Mouse (Mus musculus): ENCODE measurements around the gene Ano8. TPM values are rescaled to one million over a fixed set of nuclear protein-coding genes. Genes with fewer than 3 reads are reported as not detected.
"Not testable (repeated sequence)": the region's sequence is repeated elsewhere in the genome, so short reads cannot be mapped to it uniquely, and the experiment has no call there.

Ano8 gene
- polyA plus RNA-seq, 1 experiment from 2014 or later, result 6.8 TPM

GRCm38 (mm10) chr8:71457659-71458270 lies 28.0 kb downstream of the Ano8 start:
- Histone ChIP-seq H3K9me3 (replicated peaks) (no peaks in the 10 kb centered on the region), H3K4me3 (replicated peaks) (no peak overlapping the region), H3K27me3 (replicated peaks) (no peaks in the 10 kb centered on the region), H3K4me1 (peaks cover 40% of the 10 kb centered on the region), H3K9ac (replicated peaks) (no peak overlapping the region), H3K4me2 (no peak overlapping the region), H3K36me3 (peaks cover 46% of the 10 kb centered on the region), H3K27ac (replicated peaks) (no peak overlapping the region)
- ATAC-seq (ENCODE audit: low FRiP score), result no peak
- WGBS, result 85% methylated on average over 20 of the region's 20 CpGs

- H3K9ac ChIP-seq (replicated peaks), result no peak overlapping the region
- peaks cover 46% of the 10 kb centered on the region for H3K36me3 ChIP-seq
- no peaks in the 10 kb centered on the region for H3K27me3 ChIP-seq (replicated peaks)
- H3K4me3 ChIP-seq (replicated peaks), result no peak overlapping the region
- H3K27ac ChIP-seq (replicated peaks), result no peak overlapping the region
- 49% methylated on average over 22 of the region's 22 CpGs for WGBS
- no peaks in the 10 kb centered on the region for H3K9me3 ChIP-seq (replicated peaks)
- ATAC-seq (ENCODE audit: low FRiP score), result no peak
- peaks cover 31% of the 10 kb centered on the region for H3K4me1 ChIP-seq
- H3K4me2 ChIP-seq, result no peak overlapping the region
These were observed 28.9 kb downstream of the Ano8 start for GRCm38 (mm10) chr8:71456906-71457305.

DNA sequence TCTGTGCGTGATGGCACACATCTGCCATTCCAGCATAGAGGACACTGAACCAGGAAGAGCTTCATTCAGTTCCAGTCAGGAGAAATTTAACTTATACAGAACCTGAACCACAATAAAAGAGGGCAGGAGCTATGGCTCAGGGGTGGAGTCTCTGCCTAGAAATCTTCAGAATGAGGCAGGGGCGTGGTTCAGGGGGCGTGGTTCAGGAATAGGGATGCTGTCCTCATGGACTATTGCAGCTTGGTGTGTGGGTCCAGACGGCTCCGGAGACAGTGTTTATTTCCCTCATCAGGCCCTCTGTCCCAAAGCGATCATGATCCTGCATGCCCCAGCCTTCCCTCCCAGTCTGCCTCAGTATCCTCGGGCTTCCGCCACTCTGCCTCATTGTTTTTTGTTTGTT lies 31.1 kb downstream of the Ano8 start:
- Histone ChIP-seq H3K36me3 (peaks cover 32% of the 10 kb centered on the region), H3K9ac (replicated peaks) (no peak overlapping the region), H3K9me3 (replicated peaks) (no peaks in the 10 kb centered on the region), H3K27me3 (replicated peaks) (no peaks in the 10 kb centered on the region), H3K4me2 (no peak overlapping the region), H3K4me1 (peaks cover 12% of the 10 kb centered on the region; the same call in 1 of the 2 replicates), H3K27ac (replicated peaks) (no peak overlapping the region), H3K4me3 (replicated peaks) (no peak overlapping the region)
- WGBS, result 76% methylated on average over 8 of the region's 8 CpGs
- ATAC-seq (ENCODE audit: low FRiP score), result no peak

DNA sequence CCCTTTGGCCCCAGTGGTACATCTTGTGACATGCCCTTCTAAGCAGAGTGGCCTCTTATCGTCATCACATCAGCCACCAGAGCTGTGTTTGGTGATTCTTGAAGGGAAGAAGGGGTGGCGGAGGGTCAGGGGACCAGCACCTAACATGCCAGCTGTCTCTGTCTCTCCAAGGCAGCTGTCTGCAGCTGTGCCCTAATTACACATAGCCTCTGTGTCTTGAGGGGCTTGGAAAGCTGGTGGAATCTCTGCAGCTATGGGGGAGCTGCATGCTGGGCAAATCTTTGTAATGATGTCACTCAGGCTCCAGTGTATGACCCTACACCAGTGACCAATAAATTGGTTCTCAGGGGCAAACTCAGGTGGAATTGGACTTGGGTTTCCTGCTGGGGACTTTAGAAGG lies 33.1 kb downstream of the Ano8 start:
- no peak for ATAC-seq (ENCODE audit: low FRiP score)
- Histone ChIP-seq H3K4me2 (no peak overlapping the region), H3K9ac (replicated peaks) (no peak overlapping the region), H3K4me3 (replicated peaks) (no peak overlapping the region), H3K27ac (replicated peaks) (no peak overlapping the region), H3K9me3 (replicated peaks) (no peaks in the 10 kb centered on the region), H3K27me3 (replicated peaks) (no peaks in the 10 kb centered on the region), H3K36me3 (peaks cover 12% of the 10 kb centered on the region), H3K4me1 (no peaks in the 10 kb centered on the region)
- WGBS, result 85% methylated on average over 2 of the region's 2 CpGs

- H3K27me3 ChIP-seq (replicated peaks), result no peaks in the 10 kb centered on the region
- H3K4me1 ChIP-seq, result no peaks in the 10 kb centered on the region
- no peak overlapping the region for H3K4me2 ChIP-seq
- no peak overlapping the region for H3K9ac ChIP-seq (replicated peaks)
- ATAC-seq (ENCODE audit: low FRiP score), result no peak
- no peaks in the 10 kb centered on the region for H3K9me3 ChIP-seq (replicated peaks)
- no peak overlapping the region for H3K4me3 ChIP-seq (replicated peaks)
- H3K36me3 ChIP-seq, result peaks cover 3% of the 10 kb centered on the region
- no peak overlapping the region for H3K27ac ChIP-seq (replicated peaks)
- 45% methylated on average over 11 of the region's 11 CpGs for WGBS
These were observed 34.0 kb downstream of the Ano8 start for GRCm38 (mm10) chr8:71451777-71452176.

GRCm38 (mm10) chr8:71451337-71451736 lies 34.4 kb downstream of the Ano8 start:
- H3K4me3 ChIP-seq (replicated peaks), result no peak overlapping the region
- no peaks in the 10 kb centered on the region for H3K4me1 ChIP-seq
- H3K9ac ChIP-seq (replicated peaks), result no peak overlapping the region
- no peaks in the 10 kb centered on the region for H3K27me3 ChIP-seq (replicated peaks)
- no peak for ATAC-seq (ENCODE audit: low FRiP score)
- WGBS, result 69% methylated on average over 4 of the region's 4 CpGs
- no peaks in the 10 kb centered on the region for H3K36me3 ChIP-seq
- no peaks in the 10 kb centered on the region for H3K9me3 ChIP-seq (replicated peaks)
- no peak overlapping the region for H3K27ac ChIP-seq (replicated peaks)
- no peak overlapping the region for H3K4me2 ChIP-seq

DNA sequence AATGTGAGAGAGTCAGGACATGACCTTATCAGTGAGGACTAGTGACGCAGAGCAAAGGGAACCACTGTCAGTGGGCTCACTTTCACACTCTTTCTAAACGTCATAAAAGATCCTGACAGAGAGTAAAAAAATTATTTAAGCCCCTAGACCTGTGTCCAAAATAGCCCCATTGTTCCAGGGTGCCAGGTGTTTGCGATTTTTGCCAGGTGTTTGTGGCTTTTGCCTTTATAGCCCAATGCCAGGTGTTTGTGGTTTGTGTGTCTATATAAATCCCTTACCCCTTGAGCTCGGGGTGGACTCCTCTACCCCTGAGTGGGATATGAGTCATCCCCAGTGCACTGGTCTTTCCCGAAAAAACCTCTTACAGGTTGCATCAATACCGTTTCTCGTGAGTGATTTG lies 40.7 kb downstream of the Ano8 start:
- no peaks in the 10 kb centered on the region for H3K36me3 ChIP-seq
- H3K9me3 ChIP-seq (replicated peaks), result no peaks in the 10 kb centered on the region
- ATAC-seq (ENCODE audit: low FRiP score), result no peak
- H3K9ac ChIP-seq (replicated peaks), result no peak overlapping the region
- no peak overlapping the region for H3K4me2 ChIP-seq
- peaks cover 11% of the 10 kb centered on the region; the same call in 1 of the 2 replicates for H3K27me3 ChIP-seq (replicated peaks)
- no peak overlapping the region for H3K4me3 ChIP-seq (replicated peaks)
- no peaks in the 10 kb centered on the region for H3K4me1 ChIP-seq
- no peak overlapping the region for H3K27ac ChIP-seq (replicated peaks)
- 87% methylated on average over 7 of the region's 7 CpGs for WGBS

DNA sequence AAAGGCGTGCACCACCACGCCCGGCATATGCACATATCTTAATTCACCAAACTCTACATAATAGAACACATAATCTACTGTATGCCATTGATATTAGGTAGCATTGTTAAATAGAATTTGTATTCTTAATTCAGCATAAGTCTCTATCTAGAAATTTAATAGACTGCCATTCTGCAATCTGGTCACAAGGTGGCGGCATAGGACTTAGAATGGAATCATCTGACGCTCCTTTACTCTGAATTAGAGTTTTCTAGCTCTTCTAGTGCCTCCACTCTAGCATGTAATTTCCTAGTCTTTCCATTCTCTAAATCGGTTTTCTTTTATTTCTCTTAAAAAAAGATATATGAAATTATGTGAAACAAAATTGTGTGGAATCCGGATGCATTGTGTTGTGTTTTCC lies 44.4 kb downstream of the Ano8 start:
- under 1% methylated on average over 7 of the region's 7 CpGs for WGBS
- Histone ChIP-seq H3K36me3 (no peaks in the 10 kb centered on the region), H3K9me3 (replicated peaks) (no peaks in the 10 kb centered on the region), H3K27ac (replicated peaks) (no peak overlapping the region), H3K9ac (replicated peaks) (no peak overlapping the region), H3K4me3 (replicated peaks) (no peak overlapping the region), H3K4me1 (no peaks in the 10 kb centered on the region), H3K27me3 (replicated peaks) (peaks cover 11% of the 10 kb centered on the region; the same call in 1 of the 2 replicates), H3K4me2 (no peak overlapping the region)
- ATAC-seq (ENCODE audit: low FRiP score), result peak; percentile 57; the same call in 1 of the 2 replicates

DNA sequence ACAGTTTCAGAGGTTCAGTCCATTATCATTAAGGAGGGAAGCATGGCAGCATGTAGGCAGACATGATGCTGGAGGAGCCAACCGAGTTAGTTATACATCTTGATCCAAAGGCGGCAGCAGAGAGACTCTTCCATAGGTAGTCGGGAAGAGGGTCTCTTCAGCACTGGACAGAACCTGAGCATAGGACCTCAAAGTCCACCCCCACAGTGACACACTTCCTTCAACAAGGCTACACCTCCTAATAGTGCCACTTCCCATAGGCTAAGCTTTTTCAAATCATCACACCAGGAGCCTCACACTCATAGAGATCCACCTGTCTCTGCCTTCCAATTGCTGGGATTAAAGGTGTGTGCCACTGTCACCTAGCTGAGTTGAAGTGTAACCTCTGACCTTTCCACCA lies 48.7 kb downstream of the Ano8 start:
- no peak for ATAC-seq (ENCODE audit: low FRiP score)
- Histone ChIP-seq H3K9me3 (replicated peaks) (no peaks in the 10 kb centered on the region), H3K27me3 (replicated peaks) (peaks cover 3% of the 10 kb centered on the region; the same call in 1 of the 2 replicates), H3K27ac (replicated peaks) (no peak overlapping the region), H3K9ac (replicated peaks) (no peak overlapping the region), H3K4me2 (no peak overlapping the region), H3K4me3 (replicated peaks) (no peak overlapping the region), H3K36me3 (no peaks in the 10 kb centered on the region), H3K4me1 (no peaks in the 10 kb centered on the region)
- 57% methylated on average over 3 of the region's 3 CpGs for WGBS

GRCm38 (mm10) chr8:71432935-71433334 lies 52.8 kb downstream of the Ano8 start:
- H3K9me3 ChIP-seq (replicated peaks); ATAC-seq (ENCODE audit: low FRiP score); H3K36me3 ChIP-seq; H3K27ac ChIP-seq (replicated peaks); H3K4me1 ChIP-seq; H3K4me3 ChIP-seq (replicated peaks); H3K4me2 ChIP-seq; H3K9ac ChIP-seq (replicated peaks); H3K27me3 ChIP-seq (replicated peaks): not testable (repeated sequence)
- WGBS, result 86% methylated on average over 1 of the region's 1 CpGs
